Comparison of ENCODE assay signal across 8 mouse cellular contexts in the genomic region with DNA sequence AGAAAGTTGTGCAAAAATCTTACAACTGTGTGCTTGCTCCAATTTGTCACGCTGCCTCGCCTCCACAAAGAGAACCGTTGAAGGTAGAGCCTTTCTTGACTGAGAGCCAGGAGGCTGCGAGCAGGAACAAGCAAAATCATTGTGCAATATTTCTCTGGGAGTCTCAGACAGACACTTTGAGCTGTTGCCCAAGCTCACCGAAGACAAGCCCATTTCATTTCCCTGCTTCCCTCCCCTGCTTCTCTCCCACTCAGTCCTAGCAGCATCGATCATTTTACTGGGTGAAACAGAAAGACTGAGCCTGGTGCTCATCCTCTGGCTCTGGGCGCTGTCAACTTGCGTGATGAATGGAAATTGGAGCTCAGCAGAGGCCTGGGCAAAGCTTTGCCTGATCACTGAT. TPM values are rescaled to one million over a fixed set of nuclear protein-coding genes. Genes with fewer than 3 reads are reported as not detected.
DNase-seq lines count a peak whose midpoint lies in the region; ATAC-seq and TF ChIP-seq lines count a peak whose summit lies in the region.

No protein-coding gene starts in this region.

- 26% methylated on average over 8 of the region's 8 CpGs for WGBS in kidney, embryonic 14.5 days
- 21% methylated on average over 8 of the region's 8 CpGs for WGBS in forebrain, postnatal 0 days

- no peak for DNase-seq in kidney, adult 9 months
- DNase-seq in adrenal gland, postnatal 10 days, result peak; percentile 69
- peak; percentile 61 for DNase-seq in forebrain, postnatal 0 days
- peak; percentile 37 to 49 for DNase-seq in layer of hippocampus, postnatal 10 days (ENCODE audit: low spot score in 2 of 2)
- peak; percentile 52 to 72 for DNase-seq in urinary bladder, postnatal 36 days (ENCODE audit: low spot score in 2 of 2)
- DNase-seq in cerebellum, postnatal 36 days, result no peak

- H3K4me2 ChIP-seq in kidney, embryonic 14.5 days (replicated peaks; ENCODE audit: low read depth, low read length), result no peak overlapping the region
- H3K4me2 ChIP-seq in forebrain, postnatal 0 days (ENCODE audit: low read depth), result no peak overlapping the region

- ATAC-seq in kidney, embryonic 14.5 days (ENCODE audit: low FRiP score, low TSS enrichment), result 0 out of 2 replicates have a peak, but pooled peaks have one; percentile 24
- peak; percentile 36 for ATAC-seq in forebrain, postnatal 0 days
- peak; percentile 77 for ATAC-seq in megakaryocyte, adult 5-6 weeks (ENCODE audit: poor library complexity, severe bottlenecking)

- H3K27me3 ChIP-seq in kidney, embryonic 14.5 days (ENCODE audit: control insufficient read depth, insufficient read depth, low read length), result no peaks in the 10 kb centered on the region
- H3K27me3 ChIP-seq in forebrain, postnatal 0 days (ENCODE audit: insufficient read depth, low read length), result no peaks in the 10 kb centered on the region

- no peaks in the 10 kb centered on the region for H3K9me3 ChIP-seq in kidney, embryonic 14.5 days (ENCODE audit: control insufficient read depth, low read length)
- no peaks in the 10 kb centered on the region for H3K9me3 ChIP-seq in forebrain, postnatal 0 days (ENCODE audit: low read length)

- H3K36me3 ChIP-seq in kidney, embryonic 14.5 days (ENCODE audit: control insufficient read depth, insufficient read depth, low read length), result no peaks in the 10 kb centered on the region
- no peaks in the 10 kb centered on the region for H3K36me3 ChIP-seq in forebrain, postnatal 0 days (ENCODE audit: insufficient read depth)

- no peak overlapping the region for H3K4me3 ChIP-seq in kidney, embryonic 14.5 days (ENCODE audit: low read length)
- H3K4me3 ChIP-seq in forebrain, postnatal 0 days (ENCODE audit: low read depth, low read length), result no peak overlapping the region

- no peak for TF ChIP-seq CTCF in forebrain, postnatal 0 days (IDR thresholded peaks at IDR 0.05; ENCODE audit: low read depth)

- H3K4me1 ChIP-seq in kidney, embryonic 14.5 days (ENCODE audit: control insufficient read depth, insufficient read depth, low read length), result peaks cover 14% of the 10 kb centered on the region
- 0 out of 2 replicates have a peak, but pooled peaks cover 7% of the 10 kb centered on the region for H3K4me1 ChIP-seq in forebrain, postnatal 0 days (ENCODE audit: insufficient read depth)

- H3K27ac ChIP-seq in kidney, embryonic 14.5 days (ENCODE audit: low read depth, low read length), result no peak overlapping the region
- 0 out of 2 replicates have a peak overlapping the region, but pooled peaks have one; percentile 29 for H3K27ac ChIP-seq in forebrain, postnatal 0 days (ENCODE audit: low read depth, low read length)

- H3K9ac ChIP-seq in kidney, embryonic 14.5 days (ENCODE audit: low read depth, low read length), result no peak overlapping the region
- H3K9ac ChIP-seq in forebrain, postnatal 0 days, result no peak overlapping the region

RNA-seq across cellular contexts. Expression of a gene that starts 14.8 kb away (rescaled TPM):
- 9.3 and 25.3 TPM in 2 replicates for polyA plus RNA-seq in kidney, embryonic 14.5 days (2014; fragmentation: Nextera tagmentation; extraction: Ambion mirVana)
- total RNA-seq in adrenal gland, postnatal 10 days (2021), result 10 to 100 TPM; 23.2 to 25.1 TPM
- 33.9 and 36.9 TPM in 2 replicates for total RNA-seq in forebrain, postnatal 0 days (2014; rRNA removed)
- 12.0 and 15.3 TPM in 2 replicates for polyA plus RNA-seq in forebrain, postnatal 0 days (2015; fragmentation: Nextera tagmentation; extraction: Ambion mirVana)
- 10 to 100 TPM; 24.4 to 25.0 TPM for total RNA-seq in layer of hippocampus, postnatal 10 days (2021)
- total RNA-seq in megakaryocyte, adult 5-6 weeks (2015), result 7.6 and 8.5 TPM in 2 replicates
- total RNA-seq in megakaryocyte, adult 5-6 weeks (2017), result 8.4 and 9.5 TPM in 2 replicates

Comparison
In these comparisons a context has a peak if more than half of its experiments do, and no peak if none do; other contexts are left out.
1. ATAC-seq: peak in every context shown above with its lines; median percentile 77 in megakaryocyte, adult 5-6 weeks; 36 in forebrain, postnatal 0 days; 24 in kidney, embryonic 14.5 days.
2. DNase-seq: peak in adrenal gland, postnatal 10 days (single experiment), forebrain, postnatal 0 days (single experiment), layer of hippocampus, postnatal 10 days (2 of 2) and urinary bladder, postnatal 36 days (2 of 2); none in kidney, adult 9 months (single experiment) and cerebellum, postnatal 36 days (0 of 2).